Mouse (Mus musculus) olfactory bulb, adult 2 months (tissue): ENCODE results near the gene Chrm3. TPM values are rescaled to one million over a fixed set of nuclear protein-coding genes. Genes with fewer than 3 reads are reported as not detected.
A peak's percentile ranks its signal among the peaks of the same experiment; 100 is the strongest.
"Not testable (repeated sequence)": the region's sequence is repeated elsewhere in the genome, so short reads cannot be mapped to it uniquely, and the experiment has no call there.

Experiments
- H3K27ac ChIP-seq: fragments of 200-500 bp; 2 replicates; pipeline ENCODE4 v1.5.1; 2012; ENCODE audit warnings: low read depth, low read length; ENCODE audit not compliant: insufficient read depth
- H3K4me1 ChIP-seq: fragments of 200-500 bp; 2 replicates; pipeline ENCODE4 v1.6.1; 2012; ENCODE audit warnings: low read length; ENCODE audit not compliant: control insufficient read depth, insufficient read depth
- H3K4me3 ChIP-seq: fragments of 200-500 bp; 2 replicates; pipeline ENCODE4 v1.5.1; 2012; ENCODE audit warnings: mild to moderate bottlenecking, low read depth, low read length, moderate library complexity; ENCODE audit not compliant: insufficient read depth
- CTCF ChIP-seq: fragments of 200-500 bp; IDR thresholded peaks from 2 replicates; pipeline ENCODE4 v1.5.1; 2012; ENCODE audit warnings: low read depth, mild to moderate bottlenecking, low read length, moderate library complexity; ENCODE audit not compliant: insufficient read depth
- POLR2A ChIP-seq: fragments of 200-500 bp; IDR thresholded peaks from 2 replicates; pipeline ENCODE4 v1.6.1; 2012; ENCODE audit warnings: mild to moderate bottlenecking, low read depth, low read length, moderate library complexity; ENCODE audit not compliant: insufficient read depth
- WGBS: fragments of 180-500 bp; shearing (Covaris S2); methylation state at CpG from one replicate; pipeline ENCODE4 v1.1.7; 2018; 5-methylcytosine and 5-hydroxymethylcytosine counted together
- polyA plus RNA-seq: library from polyadenylated mRNA; stranded (reverse); fragments of >200 nt; gene quantifications from 2 replicates; pipeline ENCODE4 v1.2.4, GENCODE M21; 2012; ENCODE audit warnings: low replicate concordance; ENCODE audit not compliant: missing spikeins, insufficient read depth, insufficient read length

The Chrm3 gene
- not detected in 2 replicates for polyA plus RNA-seq

DNA sequence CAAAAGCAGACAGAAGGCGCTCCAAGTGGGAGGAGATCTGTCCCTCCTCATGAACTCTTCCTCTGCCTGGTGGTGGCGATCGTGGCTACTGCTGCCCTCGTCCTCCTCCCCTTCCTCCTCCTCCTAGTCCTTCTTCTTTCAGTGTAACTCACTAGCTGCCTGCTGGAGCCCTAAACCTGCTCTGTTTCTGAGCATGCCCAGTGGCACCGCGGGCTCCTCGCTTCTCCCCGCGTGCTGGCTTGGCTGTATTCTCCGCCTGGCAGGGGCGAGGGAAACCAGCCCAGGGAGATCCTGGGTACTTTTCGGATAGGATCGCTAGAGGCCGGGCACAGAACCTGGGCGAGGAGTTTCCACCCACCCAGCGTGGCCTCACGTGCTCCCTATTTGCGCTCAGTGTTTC is at the start of gene Chrm3:
Gene Chrm3, minus strand, starts transcription at position 71 of the 400 bp plus-strand sequence.
- WGBS = under 1% methylated on average over 18 of the region's 18 CpGs
- Histone ChIP-seq H3K27ac (peak within 1 kb of the TSS; percentile 48; the same call in 1 of the 2 replicates), H3K4me3 (peak within 1 kb of the TSS; percentile 61), H3K4me1 (peaks cover 4% of the 10 kb centered on the region)
- TF ChIP-seq CTCF = no peak

DNA sequence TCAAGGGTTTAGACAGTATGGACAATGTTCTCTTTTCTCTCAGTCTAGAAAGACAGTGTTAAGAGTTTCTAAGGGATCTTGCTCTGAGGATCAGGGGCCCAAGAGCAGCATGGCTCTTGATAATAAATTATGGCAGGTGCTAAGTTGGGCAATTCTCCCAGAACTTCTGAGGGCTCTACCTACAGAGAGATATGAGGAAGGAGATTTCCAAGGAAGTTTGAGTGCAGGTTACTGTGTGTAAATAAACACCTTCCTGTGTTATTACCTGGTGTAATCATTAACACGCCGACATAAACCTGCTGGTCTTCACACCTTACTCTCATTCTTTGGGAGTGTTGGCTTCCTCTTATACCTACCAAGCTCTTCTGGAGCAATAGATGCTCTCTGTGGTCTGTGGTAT is 33.7 kb upstream of the Chrm3 start:
- TF ChIP-seq CTCF (no peak), POLR2A (no peak)
- Histone ChIP-seq H3K4me3 (no peak overlapping the region), H3K4me1 (no peaks in the 10 kb centered on the region), H3K27ac (no peak overlapping the region)
- 96% methylated on average over 2 of the region's 2 CpGs for WGBS

DNA sequence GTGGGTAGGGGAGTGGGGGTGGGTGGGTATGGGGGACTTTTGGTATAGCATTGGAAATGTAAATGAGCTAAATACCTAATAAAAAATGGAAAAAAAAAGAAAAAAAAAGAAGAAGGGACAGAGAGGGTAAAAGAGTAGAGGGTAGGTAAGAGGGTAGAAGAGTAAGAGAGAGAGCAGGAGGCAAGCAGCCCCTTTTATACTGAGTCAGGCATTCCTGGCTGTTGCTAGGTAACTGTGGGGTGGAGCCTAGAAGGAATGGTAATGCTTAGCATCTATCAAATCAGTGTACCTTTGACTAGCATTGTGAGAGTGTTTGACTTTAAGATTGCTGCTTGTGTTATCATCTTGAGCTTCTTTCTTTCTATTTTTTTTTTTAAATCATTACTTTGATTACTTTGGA is 14.8 kb upstream of the Chrm3 start:
- not testable (repeated sequence) for H3K27ac ChIP-seq, H3K4me3 ChIP-seq, H3K4me1 ChIP-seq

DNA sequence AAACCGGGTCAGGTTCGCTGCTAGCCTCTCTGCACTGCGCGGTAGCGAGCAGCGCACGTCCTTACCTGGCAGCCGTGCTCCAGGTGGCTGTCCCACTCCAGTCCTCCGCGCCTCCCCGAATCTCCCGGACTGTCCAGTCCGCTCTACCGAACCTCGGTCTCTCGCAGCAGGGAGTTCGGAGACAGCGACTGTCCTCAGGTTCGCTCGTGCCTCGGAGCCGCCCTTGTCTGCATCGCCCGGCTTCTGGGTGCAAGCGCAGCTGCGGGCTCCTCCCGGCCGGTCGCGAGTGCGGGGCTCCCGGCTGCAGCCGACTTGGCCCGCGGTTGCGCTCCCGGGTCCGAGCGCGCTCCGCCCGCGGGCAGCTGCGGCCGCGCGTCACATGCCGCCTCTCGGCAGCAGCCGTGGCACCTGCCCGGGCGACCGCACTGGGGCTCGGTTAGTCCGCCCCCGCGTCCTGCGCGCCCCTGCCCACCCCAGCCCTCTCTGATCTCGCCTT is 400 bp downstream of the Chrm3 start:
- TF ChIP-seq POLR2A (no peak), CTCF (no peak)
- Histone ChIP-seq H3K4me1 (peaks cover 4% of the 10 kb centered on the region), H3K27ac (peak overlapping the region; percentile 30; the same call in 1 of the 2 replicates), H3K4me3 (peak overlapping the region; percentile 61)
- WGBS = under 1% methylated on average over 60 of the region's 60 CpGs

DNA sequence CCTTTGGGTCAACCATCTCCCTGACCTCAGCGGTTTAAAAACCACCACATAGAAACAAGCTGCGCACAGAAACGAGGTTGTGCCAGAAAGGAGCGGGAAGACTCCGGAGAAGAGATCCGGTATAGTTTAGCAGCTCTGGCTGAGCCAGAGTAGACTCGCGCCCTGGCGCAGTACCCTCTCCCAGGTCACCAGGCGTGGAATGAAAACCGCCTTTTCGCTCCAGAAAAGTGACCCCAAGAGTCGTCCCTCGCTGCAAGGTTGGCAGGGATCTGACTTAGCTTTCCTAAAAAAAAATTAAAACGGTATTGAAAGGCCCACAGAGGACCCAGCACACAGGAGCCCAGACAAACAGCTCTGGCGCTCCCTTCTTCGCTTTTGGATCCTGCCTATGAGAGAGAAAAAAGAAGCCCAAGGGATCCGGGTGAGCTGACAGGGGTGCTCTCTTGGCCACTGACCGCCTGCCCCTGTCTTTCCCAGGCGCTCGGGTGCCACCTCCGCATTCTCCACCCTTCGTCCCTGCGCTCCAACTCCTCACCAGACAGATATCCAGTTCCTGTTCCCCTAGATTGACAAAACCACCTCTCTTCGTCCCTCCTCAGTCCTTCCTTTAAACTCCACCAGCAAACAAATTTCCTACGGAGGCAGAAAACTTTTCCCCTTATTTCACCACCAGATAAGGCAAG is 990 bp downstream of the Chrm3 start:
- Histone ChIP-seq H3K27ac (0 out of 2 replicates have a peak overlapping the region, but pooled peaks have one; percentile 30), H3K4me1 (peaks cover 4% of the 10 kb centered on the region), H3K4me3 (peak overlapping the region; percentile 61)
- 2% methylated on average over 26 of the region's 26 CpGs for WGBS
- no peak for TF ChIP-seq POLR2A
- TF ChIP-seq CTCF = no peak

DNA sequence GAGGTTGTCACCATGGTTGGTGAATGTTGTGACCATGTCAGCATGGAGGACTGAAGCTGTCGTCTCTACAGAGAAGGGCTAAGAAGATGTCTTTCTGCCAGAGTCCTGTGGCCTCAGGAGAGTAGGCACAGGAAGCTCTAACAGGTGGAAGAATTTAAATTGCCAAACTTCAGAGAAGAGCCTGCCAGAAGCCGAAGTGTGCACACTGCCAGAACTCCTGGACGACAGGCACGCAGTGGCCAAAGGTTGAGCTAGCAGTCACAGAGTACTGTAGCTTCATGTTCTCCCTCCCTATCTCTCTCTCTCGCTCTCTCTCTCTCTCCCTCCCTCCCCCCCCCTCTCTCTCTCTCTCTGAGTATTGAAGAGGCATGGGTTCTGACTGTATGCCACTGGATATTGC is 4.9 kb downstream of the Chrm3 start:
- Histone ChIP-seq H3K4me3 (no peak overlapping the region), H3K4me1 (peaks cover 2% of the 10 kb centered on the region), H3K27ac (no peak overlapping the region)
- WGBS = 81% methylated on average over 5 of the region's 5 CpGs
- no peak for TF ChIP-seq CTCF
- TF ChIP-seq POLR2A = no peak

DNA sequence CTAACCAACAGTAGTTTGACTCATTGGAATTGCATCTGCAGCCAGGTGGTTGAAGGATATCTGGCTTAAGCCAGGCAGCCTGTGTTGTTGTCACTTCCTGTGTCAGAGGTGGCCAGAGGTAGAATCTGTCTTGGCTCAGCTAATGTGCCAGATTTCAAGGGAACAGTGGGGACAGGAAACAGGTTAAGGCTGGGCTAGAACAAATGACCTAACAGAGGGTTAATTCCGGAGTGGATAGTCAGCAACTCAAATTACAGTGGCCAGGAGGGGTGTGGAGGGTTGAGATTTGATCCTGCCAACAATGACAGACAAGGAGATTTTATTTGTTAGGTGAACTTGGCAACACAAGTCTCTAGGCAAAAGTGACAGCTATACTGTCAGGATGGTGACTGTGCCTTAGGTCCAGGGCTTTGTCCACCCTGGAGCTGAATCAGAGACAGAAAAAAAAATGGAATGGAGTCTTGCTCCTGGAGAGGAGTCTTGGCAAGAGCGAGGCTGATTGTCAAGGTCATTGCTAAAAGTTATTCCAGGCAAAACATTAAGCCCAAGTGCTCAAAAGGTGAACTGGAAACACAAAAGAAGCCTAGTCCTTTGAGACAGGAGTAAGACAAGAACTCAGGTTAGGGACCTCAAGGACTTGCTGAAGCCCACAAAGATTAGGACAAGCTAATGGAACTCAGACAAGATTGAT is 5.6 kb downstream of the Chrm3 start:
- TF ChIP-seq CTCF (no peak), POLR2A (no peak)

DNA sequence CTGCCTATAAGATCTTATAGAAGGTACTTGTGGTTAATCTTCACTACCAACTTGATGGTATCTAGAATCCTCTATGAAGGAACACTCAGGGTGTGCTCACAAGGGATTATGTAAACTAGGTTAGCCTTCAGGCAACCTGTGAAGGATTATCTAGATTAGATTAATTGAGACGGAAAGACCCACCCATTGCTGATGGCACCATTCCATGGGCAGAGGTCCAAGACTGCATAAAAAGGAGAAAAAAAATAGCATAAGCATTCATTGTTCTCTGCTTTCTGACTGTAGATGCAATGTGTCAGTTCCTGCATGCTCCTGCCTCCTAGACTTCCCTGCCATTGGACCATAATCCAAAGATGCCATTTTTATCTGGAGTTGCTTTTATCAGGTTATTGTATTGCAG is 8.5 kb downstream of the Chrm3 start:
- H3K27ac ChIP-seq = no peak overlapping the region
- TF ChIP-seq POLR2A (no peak), CTCF (no peak)
- no peaks in the 10 kb centered on the region for H3K4me1 ChIP-seq
- H3K4me3 ChIP-seq = no peak overlapping the region
- 58% methylated on average over 1 of the region's 1 CpGs for WGBS

More for the DNA sequence above, 5.6 kb downstream of the Chrm3 start:
- WGBS = 79% methylated on average over 2 of the region's 2 CpGs
- no peaks in the 10 kb centered on the region for H3K4me1 ChIP-seq
- H3K4me3 ChIP-seq = no peak overlapping the region
- no peak overlapping the region for H3K27ac ChIP-seq

DNA sequence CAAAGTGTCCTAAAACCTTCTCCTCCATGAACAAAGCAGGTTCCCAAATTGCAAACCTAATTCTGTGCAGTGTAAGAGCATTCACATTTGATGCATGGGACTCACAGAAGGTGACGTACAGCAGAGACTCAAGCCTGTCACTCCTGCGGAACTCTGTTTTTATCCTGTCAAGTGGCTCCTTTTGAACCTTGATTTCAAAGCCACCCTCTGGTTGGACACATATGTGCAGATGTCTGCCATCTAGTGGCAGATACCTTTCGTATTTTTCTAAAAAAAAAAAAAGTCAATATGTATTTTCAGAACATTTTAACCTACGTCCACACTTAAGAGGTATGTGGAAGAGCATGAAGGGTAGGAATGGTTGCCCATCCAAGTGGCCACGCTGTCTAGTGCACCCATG is 16.3 kb downstream of the Chrm3 start:
- WGBS = 74% methylated on average over 5 of the region's 5 CpGs
- 0 out of 2 replicates have a peak, but pooled peaks cover 2% of the 10 kb centered on the region for H3K4me1 ChIP-seq
- TF ChIP-seq POLR2A (no peak), CTCF (no peak)
- no peak overlapping the region for H3K4me3 ChIP-seq
- no peak overlapping the region for H3K27ac ChIP-seq

DNA sequence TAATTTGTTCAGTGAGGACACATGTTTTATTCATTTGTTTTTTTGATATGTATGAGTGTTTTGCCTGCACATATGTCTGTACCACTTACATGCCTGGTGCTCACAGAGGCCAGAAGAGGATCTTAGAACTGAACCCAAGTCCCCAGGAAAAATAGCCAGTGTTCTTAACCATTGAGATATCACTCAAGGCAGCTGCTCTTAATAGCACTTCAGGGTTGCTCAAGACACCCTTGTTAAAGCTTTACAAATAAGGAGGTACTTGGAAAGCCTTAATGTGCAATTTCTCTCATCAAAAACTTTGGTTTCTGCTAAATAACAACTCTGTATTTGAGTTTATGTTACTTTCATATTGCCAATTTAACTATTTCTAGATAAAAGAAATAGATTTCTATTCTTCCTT is 25.1 kb downstream of the Chrm3 start:
- 0 out of 2 replicates have a peak, but pooled peaks cover 2% of the 10 kb centered on the region for H3K4me1 ChIP-seq
- H3K4me3 ChIP-seq = no peak overlapping the region
- no peak overlapping the region for H3K27ac ChIP-seq
- TF ChIP-seq POLR2A (no peak), CTCF (no peak)
